Mouse (Mus musculus) myocyte (in vitro differentiated cells): ENCODE data around the gene Rpp25l. TPM values are rescaled to one million over a fixed set of nuclear protein-coding genes. Genes with fewer than 3 reads are reported as not detected.

Experiments
- H3K27me3 ChIP-seq: one replicate; pipeline ENCODE4 v1.6.1; 2011; ENCODE audit not compliant: control insufficient read depth, insufficient read depth, insufficient read length
- H3K36me3 ChIP-seq: one replicate; pipeline ENCODE4 v1.6.1; 2011; ENCODE audit not compliant: control insufficient read depth, insufficient read depth
- H3K4me2 ChIP-seq: one replicate; pipeline ENCODE4 v1.6.1; 2011; ENCODE audit warnings: low read depth, control low read depth
- H3K4me3 ChIP-seq: one replicate; pipeline ENCODE4 v1.5.1; 2011; ENCODE audit warnings: mild to moderate bottlenecking, control low read depth, moderate library complexity
- H3K79me2 ChIP-seq: one replicate; pipeline ENCODE4 v1.6.1; 2011; ENCODE audit not compliant: control insufficient read depth, insufficient read depth
- H3ac ChIP-seq: one replicate; pipeline ENCODE4 v1.6.1; 2011; ENCODE audit not compliant: control insufficient read depth, insufficient read length
- CEBPB ChIP-seq: IDR thresholded peaks from 2 replicates; pipeline ENCODE4 v1.6.1; 2011; ENCODE audit warnings: mild to moderate bottlenecking, moderate library complexity; ENCODE audit not compliant: poor library complexity, insufficient read depth, severe bottlenecking
- E2F4 ChIP-seq: IDR thresholded peaks from one replicate; pipeline ENCODE4 v1.6.1; 2011; ENCODE audit warnings: mild to moderate bottlenecking, control low read depth, moderate library complexity; ENCODE audit not compliant: insufficient read depth
- MAX ChIP-seq: IDR thresholded peaks from one replicate; pipeline ENCODE4 v1.6.1; 2011; ENCODE audit warnings: low read depth, mild to moderate bottlenecking, control low read depth
- MYOD1 ChIP-seq, 3 experiments: IDR thresholded peaks; one replicate each; pipeline ENCODE4 v1.6.1; 2011; ENCODE audit warnings: control low read depth in 2 of 3, low read depth in 2 of 3, mild to moderate bottlenecking in 2 of 3, moderate library complexity in 1 of 3; ENCODE audit not compliant: insufficient read length in 2 of 3, control insufficient read depth in 1 of 3
- MYOG ChIP-seq, 3 experiments: IDR thresholded peaks; one replicate each; pipeline ENCODE4 v1.6.1; 2011; ENCODE audit warnings: control low read depth in 2 of 3, low read depth in 2 of 3, mild to moderate bottlenecking in 2 of 3; ENCODE audit not compliant: insufficient read length in 2 of 3, control insufficient read depth in 1 of 3, insufficient read depth in 1 of 3
- POLR2A ChIP-seq: IDR thresholded peaks from one replicate; pipeline ENCODE4 v1.6.1; 2011; ENCODE audit warnings: low read depth, mild to moderate bottlenecking, control low read depth, moderate library complexity; ENCODE audit not compliant: insufficient read length
- POLR2AphosphoS2 ChIP-seq: IDR thresholded peaks from one replicate; pipeline ENCODE4 v1.6.1; 2011; ENCODE audit warnings: low read depth, control low read depth; ENCODE audit not compliant: insufficient read length
- REST ChIP-seq: IDR thresholded peaks from one replicate; pipeline ENCODE4 v1.6.1; 2011; ENCODE audit warnings: mild to moderate bottlenecking, control low read depth, moderate library complexity; ENCODE audit not compliant: insufficient read depth, insufficient read length
- SRF ChIP-seq: IDR thresholded peaks from one replicate; pipeline ENCODE4 v1.6.1; 2011; ENCODE audit warnings: low read depth; ENCODE audit not compliant: control insufficient read depth, insufficient read length
- TCF12 ChIP-seq: IDR thresholded peaks from one replicate; pipeline ENCODE4 v1.6.1; 2011; ENCODE audit warnings: mild to moderate bottlenecking, control low read depth; ENCODE audit not compliant: poor library complexity, insufficient read depth, severe bottlenecking
- TCF3 ChIP-seq: IDR thresholded peaks from one replicate; pipeline ENCODE4 v1.6.1; 2011; ENCODE audit warnings: low read depth, control low read depth; ENCODE audit not compliant: insufficient read length
- USF1 ChIP-seq: IDR thresholded peaks from one replicate; pipeline ENCODE4 v1.6.1; 2011; ENCODE audit warnings: low read depth, mild to moderate bottlenecking, control low read depth, moderate library complexity
- polyA plus RNA-seq: library from polyadenylated mRNA; unstranded; fragments of >200 nt; fragmentation: generic; extraction: Trizol; gene quantifications from one replicate; pipeline ENCODE4 v1.2.1, GENCODE M21; 2012; ENCODE audit warnings: missing spikeins

Gene Rpp25l
- polyA plus RNA-seq, 1 experiment: 43.8 TPM

GRCm38 (mm10) chr4:41757321-41757720 lies 44.0 kb upstream of the Rpp25l start:
- no peak overlapping the region for H3K4me3 ChIP-seq
- no peak for TF ChIP-seq CEBPB
- TF ChIP-seq MYOG (IDR thresholded peaks at IDR 0.05; ENCODE audit: control insufficient read depth in 1 of 3, insufficient read depth in 1 of 3, insufficient read length in 2 of 3, low read depth in 2 of 3): no peak
- TF ChIP-seq POLR2A: no peak
- no peak for TF ChIP-seq POLR2AphosphoS2
- TF ChIP-seq TCF12: no peak
- no peak for TF ChIP-seq E2F4
- no peak for TF ChIP-seq TCF3
- no peak for TF ChIP-seq MYOD1 (IDR thresholded peaks at IDR 0.05; ENCODE audit: control insufficient read depth in 1 of 3, insufficient read length in 2 of 3, low read depth in 2 of 3)
- no peak for TF ChIP-seq USF1
- no peak overlapping the region for H3K4me2 ChIP-seq
- H3K27me3 ChIP-seq: peaks cover 4% of the 10 kb centered on the region
- H3ac ChIP-seq: no peak overlapping the region
- no peaks in the 10 kb centered on the region for H3K79me2 ChIP-seq
- no peaks in the 10 kb centered on the region for H3K36me3 ChIP-seq

DNA sequence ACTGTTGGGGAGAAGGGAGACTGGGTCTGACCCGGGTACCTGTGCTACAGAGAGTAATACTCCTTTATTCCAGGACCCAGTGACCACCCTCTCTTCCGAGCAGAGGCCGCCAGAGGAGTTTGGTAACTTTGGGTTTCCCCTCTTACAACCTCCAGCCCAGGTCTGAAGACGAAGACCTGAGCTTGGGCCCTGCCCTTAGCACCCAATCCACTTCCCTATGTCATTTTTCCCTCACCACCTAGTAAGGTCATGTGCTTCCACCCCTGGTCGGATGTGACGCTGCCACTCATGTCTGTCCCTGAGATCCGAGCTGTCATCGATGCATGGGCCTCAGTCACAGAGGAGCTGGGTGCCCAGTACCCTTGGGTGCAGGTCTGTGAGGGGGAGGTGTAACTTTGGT lies 43.1 kb upstream of the Rpp25l start:
- Histone ChIP-seq H3K4me3 (peak overlapping the region; percentile 45), H3K79me2 (no peaks in the 10 kb centered on the region), H3K4me2 (peak overlapping the region; percentile 99)

GRCm38 (mm10) chr4:41755338-41756305 lies 42.3 kb upstream of the Rpp25l start, which contains the start of gene Sigmar1:
Sigmar1 (minus strand) TSS chr4:41756157.
- H3K4me2 ChIP-seq: peak within 1 kb of the TSS; percentile 99
- H3ac ChIP-seq: peak within 1 kb of the TSS; percentile 29
- TF ChIP-seq USF1 (peak; percentile 52), POLR2AphosphoS2 (no peak)
- H3K4me3 ChIP-seq: peak within 1 kb of the TSS; percentile 45
- H3K27me3 ChIP-seq: no peaks in the 10 kb centered on the region
- no peaks in the 10 kb centered on the region for H3K79me2 ChIP-seq
- H3K36me3 ChIP-seq: no peaks in the 10 kb centered on the region

More for the DNA sequence above, 43.1 kb upstream of the Rpp25l start:
- H3K27me3 ChIP-seq: no peaks in the 10 kb centered on the region
- TF ChIP-seq POLR2A (no peak), USF1 (no peak), REST (no peak), MYOG (IDR thresholded peaks at IDR 0.05; ENCODE audit: control insufficient read depth in 1 of 3, insufficient read depth in 1 of 3, insufficient read length in 2 of 3, low read depth in 2 of 3) (no peak), TCF3 (no peak), POLR2AphosphoS2 (no peak), MYOD1 (IDR thresholded peaks at IDR 0.05; ENCODE audit: control insufficient read depth in 1 of 3, insufficient read length in 2 of 3, low read depth in 2 of 3) (no peak), MAX (no peak), SRF (no peak), CEBPB (no peak)
- H3ac ChIP-seq: peak overlapping the region; percentile 29
- H3K36me3 ChIP-seq: no peaks in the 10 kb centered on the region

DNA sequence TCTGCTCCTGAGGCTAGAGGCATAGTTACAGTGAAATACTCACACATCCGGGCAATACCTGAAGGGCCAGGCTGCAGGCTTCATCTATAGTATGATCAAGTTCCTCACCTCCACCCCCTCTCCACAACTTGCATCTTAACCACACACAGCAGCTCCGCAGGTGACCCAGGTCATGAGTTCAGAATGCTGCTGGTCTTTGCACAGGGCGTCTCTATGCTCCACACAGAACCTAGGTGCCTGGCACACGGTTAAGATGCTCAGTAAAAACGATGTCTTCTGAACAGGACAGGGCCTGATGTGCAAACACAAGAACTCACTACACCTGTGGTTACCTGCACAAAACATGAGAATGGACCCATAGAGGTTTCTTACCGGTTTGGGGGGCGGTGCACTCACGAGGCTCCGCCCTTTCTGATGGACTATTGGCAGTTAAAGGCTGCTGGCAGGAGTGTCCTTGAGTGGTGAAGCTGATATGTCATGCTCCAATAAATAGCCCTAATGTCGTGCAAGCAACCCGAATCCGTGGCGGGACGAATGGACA lies 41.5 kb upstream of the Rpp25l start, which contains the start of gene Galt:
Gene Galt, plus strand, starts transcription at position 432 of the 541 bp plus-strand sequence.
- H3K36me3 ChIP-seq: no peaks in the 10 kb centered on the region
- H3K27me3 ChIP-seq: no peaks in the 10 kb centered on the region
- peak within 1 kb of the TSS; percentile 29 for H3ac ChIP-seq
- H3K79me2 ChIP-seq: no peaks in the 10 kb centered on the region
- TF ChIP-seq MYOD1 (IDR thresholded peaks at IDR 0.05; ENCODE audit: control insufficient read depth in 1 of 3, insufficient read length in 2 of 3, low read depth in 2 of 3) (no peak), SRF (no peak), POLR2AphosphoS2 (no peak), TCF12 (no peak), CEBPB (no peak)
- H3K4me2 ChIP-seq: peak within 1 kb of the TSS; percentile 99
- H3K4me3 ChIP-seq: peak within 1 kb of the TSS; percentile 45

- Histone ChIP-seq H3K79me2 (peaks cover 7% of the 10 kb centered on the region), H3K36me3 (no peaks in the 10 kb centered on the region), H3K4me2 (no peak overlapping the region), H3K27me3 (peaks cover 8% of the 10 kb centered on the region), H3ac (no peak overlapping the region), H3K4me3 (no peak overlapping the region)
- TF ChIP-seq CEBPB (no peak), TCF12 (no peak), USF1 (no peak), E2F4 (no peak), MYOD1 (IDR thresholded peaks at IDR 0.05; ENCODE audit: control insufficient read depth in 1 of 3, insufficient read length in 2 of 3, low read depth in 2 of 3) (no peak), MYOG (IDR thresholded peaks at IDR 0.05; ENCODE audit: control insufficient read depth in 1 of 3, insufficient read depth in 1 of 3, insufficient read length in 2 of 3, low read depth in 2 of 3) (no peak), SRF (no peak), MAX (no peak), REST (no peak), TCF3 (no peak), POLR2A (no peak), POLR2AphosphoS2 (no peak)
Observed at GRCm38 (mm10) chr4:41745021-41745420, 31.7 kb upstream of the Rpp25l start.
